Mouse (Mus musculus) embryonic facial prominence, embryonic 12.5 days (tissue): ENCODE data around the gene Ccdc155. TPM values are rescaled to one million over a fixed set of nuclear protein-coding genes. Genes with fewer than 3 reads are reported as not detected.

Experiments
- ATAC-seq: fragments of 200-750 bp; cut with Nextera tagmentation; 2 replicates; pipeline ENCODE4 v1.8.0; 2017; ENCODE audit not compliant: insufficient number of reproducible peaks, insufficient read depth, low FRiP score, low TSS enrichment
- H3K27ac ChIP-seq: fragments of 300-500 bp; sonication (generic); 2 replicates; pipeline ENCODE4 v1.5.1; 2016; ENCODE audit warnings: mild to moderate bottlenecking
- H3K27me3 ChIP-seq: fragments of 300-500 bp; sonication (generic); 2 replicates; pipeline ENCODE4 v1.6.1; 2016; ENCODE audit warnings: mild to moderate bottlenecking, moderate library complexity
- H3K36me3 ChIP-seq: fragments of 300-500 bp; sonication (generic); 2 replicates; pipeline ENCODE4 v1.6.1; 2016; ENCODE audit warnings: mild to moderate bottlenecking
- H3K4me1 ChIP-seq: fragments of 300-500 bp; sonication (generic); 2 replicates; pipeline ENCODE4 v1.6.1; 2016
- H3K4me2 ChIP-seq: fragments of 300-500 bp; sonication (generic); replicated peaks from 2 replicates; pipeline ENCODE4 v1.6.1; 2016; ENCODE audit warnings: mild to moderate bottlenecking, moderate library complexity
- H3K4me3 ChIP-seq: fragments of 300-500 bp; sonication (generic); 2 replicates; pipeline ENCODE4 v1.5.1; 2016; ENCODE audit warnings: mild to moderate bottlenecking
- H3K9ac ChIP-seq: fragments of 300-500 bp; sonication (generic); 2 replicates; pipeline ENCODE4 v1.6.1; 2016; ENCODE audit warnings: mild to moderate bottlenecking, moderate library complexity
- H3K9me3 ChIP-seq: fragments of 300-500 bp; sonication (generic); 2 replicates; pipeline ENCODE4 v1.6.1; 2016; ENCODE audit warnings: mild to moderate bottlenecking, moderate library complexity
- WGBS: fragments of 180-500 bp; shearing (Covaris S2); methylation state at CpG from one replicate; pipeline ENCODE4 v1.1.7; 2016; 5-methylcytosine and 5-hydroxymethylcytosine counted together
- polyA plus RNA-seq: library from polyadenylated mRNA; unstranded; fragments of >200 nt; fragmentation: Nextera tagmentation; extraction: Ambion mirVana; gene quantifications from 2 replicates; pipeline ENCODE4 v1.2.1, GENCODE M21; 2016

Ccdc155 gene
- polyA plus RNA-seq, 1 experiment from 2014 or later, result 1.7 TPM

- H3K9ac ChIP-seq, result no peak overlapping the region
- H3K4me1 ChIP-seq, result peaks cover 10% of the 10 kb centered on the region
- H3K4me3 ChIP-seq, result no peak overlapping the region
- no peaks in the 10 kb centered on the region for H3K36me3 ChIP-seq
- H3K9me3 ChIP-seq, result no peaks in the 10 kb centered on the region
- no peak overlapping the region for H3K4me2 ChIP-seq
- 72% methylated on average over 4 of the region's 4 CpGs for WGBS
- H3K27me3 ChIP-seq, result peaks cover 21% of the 10 kb centered on the region
- no peak for ATAC-seq
- no peak overlapping the region for H3K27ac ChIP-seq
Measured at GRCm38 (mm10) chr7:45196176-45196535, 8.5 kb downstream of the Ccdc155 start.

DNA sequence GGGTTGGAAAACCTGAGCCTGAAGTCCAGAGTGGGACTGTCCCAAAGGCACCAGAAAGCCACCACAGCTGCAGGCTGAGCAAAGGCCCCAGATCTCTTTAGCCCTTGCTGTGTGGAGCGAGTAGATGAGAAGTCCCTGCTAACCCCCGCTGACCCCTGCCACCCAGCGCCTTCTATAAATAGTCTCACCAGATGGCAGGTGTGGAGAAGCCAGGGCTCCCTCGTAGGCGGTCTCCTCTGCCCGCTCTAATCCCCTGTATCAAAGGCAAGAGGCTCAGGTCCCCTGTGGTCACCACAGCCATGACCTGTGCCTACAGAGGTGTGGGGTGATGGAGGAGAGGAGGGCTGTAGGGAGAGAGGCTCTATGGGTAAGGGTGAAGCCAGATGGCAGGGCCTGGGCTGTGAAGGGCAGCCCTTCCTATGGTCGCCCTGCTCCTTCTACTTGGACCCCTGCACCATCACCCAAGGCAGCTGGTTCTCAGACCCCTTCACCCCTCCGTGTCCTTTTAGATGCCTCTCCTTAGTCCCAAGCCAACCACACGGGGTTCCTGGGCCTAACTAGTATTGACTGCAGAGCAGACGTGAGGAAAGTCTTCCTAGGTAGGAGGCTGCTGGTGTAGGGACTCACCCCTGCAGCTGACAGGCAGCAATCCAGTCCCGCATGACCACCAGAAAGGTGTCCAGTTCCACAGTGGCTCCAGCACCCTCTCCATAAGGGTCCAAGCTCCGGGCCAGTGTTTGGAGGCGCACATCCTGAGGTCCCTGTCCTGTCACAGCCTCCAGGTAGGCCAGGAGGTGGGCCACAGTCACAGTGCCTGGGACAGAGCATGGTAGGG lies 9.1 kb downstream of the Ccdc155 start:
- no peaks in the 10 kb centered on the region for H3K9me3 ChIP-seq
- H3K9ac ChIP-seq, result no peak overlapping the region
- H3K27ac ChIP-seq, result no peak overlapping the region
- H3K27me3 ChIP-seq, result peaks cover 21% of the 10 kb centered on the region
- peaks cover 10% of the 10 kb centered on the region for H3K4me1 ChIP-seq
- 56% methylated on average over 13 of the region's 13 CpGs for WGBS
- no peak overlapping the region for H3K4me3 ChIP-seq
- H3K36me3 ChIP-seq, result no peaks in the 10 kb centered on the region
- no peak for ATAC-seq
- no peak overlapping the region for H3K4me2 ChIP-seq

DNA sequence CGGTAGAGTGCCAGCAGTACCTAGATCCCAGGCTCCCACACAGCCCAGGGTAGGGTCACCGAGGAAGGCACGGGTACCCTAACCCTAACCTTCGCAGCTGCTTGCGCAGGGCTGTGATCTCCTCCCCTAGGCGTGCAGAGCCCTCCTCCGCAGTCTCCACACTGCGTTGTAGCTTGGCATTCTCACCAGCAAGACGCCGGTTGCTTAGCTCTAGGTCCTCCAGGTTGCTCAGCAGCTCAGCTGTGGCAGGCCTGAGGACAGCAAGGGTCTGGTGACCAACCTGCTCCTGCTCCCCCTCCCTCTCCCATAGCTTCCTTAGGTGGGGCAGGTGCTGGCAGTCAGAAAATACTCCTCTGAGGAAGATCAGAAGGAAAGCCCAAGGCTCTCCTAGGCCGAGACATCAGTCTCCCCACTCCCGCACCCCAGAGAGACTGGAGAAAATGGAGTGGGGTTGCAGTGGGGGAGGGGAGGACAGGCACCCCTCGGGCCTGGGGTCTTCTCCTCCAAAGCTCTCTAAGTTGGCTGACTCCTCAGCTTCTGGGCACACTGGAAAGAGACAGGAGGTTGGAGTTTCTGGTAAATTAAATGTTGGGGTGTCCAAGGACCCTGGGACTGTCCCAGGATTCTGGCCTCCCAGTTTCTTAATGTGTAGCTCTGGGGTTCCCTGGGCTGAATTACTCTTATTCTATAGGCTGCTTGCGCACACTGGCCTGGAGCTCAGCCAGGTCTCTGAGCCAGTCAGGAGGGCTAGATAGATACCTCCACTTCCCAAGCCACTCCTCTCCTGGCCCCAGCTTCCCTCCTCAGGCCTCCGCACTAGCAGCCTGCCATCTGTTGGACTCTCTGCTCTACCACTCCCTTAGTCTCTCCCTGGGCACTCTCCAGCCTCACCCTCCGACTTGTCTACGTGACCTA lies 10.6 kb downstream of the Ccdc155 start:
- Histone ChIP-seq H3K4me3 (no peak overlapping the region), H3K4me1 (peaks cover 10% of the 10 kb centered on the region), H3K27ac (no peak overlapping the region), H3K36me3 (no peaks in the 10 kb centered on the region), H3K27me3 (peaks cover 29% of the 10 kb centered on the region), H3K4me2 (no peak overlapping the region), H3K9me3 (no peaks in the 10 kb centered on the region), H3K9ac (no peak overlapping the region)
- 73% methylated on average over 17 of the region's 17 CpGs for WGBS
- ATAC-seq, result no peak

DNA sequence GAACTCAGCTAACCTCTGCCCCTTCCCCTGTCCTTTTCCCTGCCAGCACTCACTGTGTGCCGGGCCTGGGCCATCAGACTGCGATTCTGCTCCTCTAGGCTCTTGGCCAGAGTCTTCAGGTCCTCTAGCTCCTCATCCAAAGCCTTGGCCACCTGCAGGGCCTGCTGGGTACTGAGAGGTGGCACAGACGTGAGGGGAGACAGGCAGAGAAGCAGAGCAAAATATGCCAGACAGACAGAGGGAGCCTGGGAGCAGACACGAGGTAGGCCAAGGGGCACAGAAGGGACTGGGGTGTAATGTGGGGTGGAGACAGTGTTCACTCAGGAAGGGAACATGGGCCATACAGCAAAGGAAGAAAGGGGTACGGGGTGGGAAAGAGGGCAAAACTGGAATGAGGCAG lies 11.3 kb downstream of the Ccdc155 start:
- peaks cover 10% of the 10 kb centered on the region for H3K4me1 ChIP-seq
- H3K4me3 ChIP-seq, result no peak overlapping the region
- no peaks in the 10 kb centered on the region for H3K36me3 ChIP-seq
- H3K27ac ChIP-seq, result no peak overlapping the region
- H3K27me3 ChIP-seq, result peaks cover 36% of the 10 kb centered on the region
- WGBS, result 60% methylated on average over 5 of the region's 5 CpGs
- no peak overlapping the region for H3K4me2 ChIP-seq
- no peak for ATAC-seq
- H3K9me3 ChIP-seq, result no peaks in the 10 kb centered on the region
- H3K9ac ChIP-seq, result no peak overlapping the region

DNA sequence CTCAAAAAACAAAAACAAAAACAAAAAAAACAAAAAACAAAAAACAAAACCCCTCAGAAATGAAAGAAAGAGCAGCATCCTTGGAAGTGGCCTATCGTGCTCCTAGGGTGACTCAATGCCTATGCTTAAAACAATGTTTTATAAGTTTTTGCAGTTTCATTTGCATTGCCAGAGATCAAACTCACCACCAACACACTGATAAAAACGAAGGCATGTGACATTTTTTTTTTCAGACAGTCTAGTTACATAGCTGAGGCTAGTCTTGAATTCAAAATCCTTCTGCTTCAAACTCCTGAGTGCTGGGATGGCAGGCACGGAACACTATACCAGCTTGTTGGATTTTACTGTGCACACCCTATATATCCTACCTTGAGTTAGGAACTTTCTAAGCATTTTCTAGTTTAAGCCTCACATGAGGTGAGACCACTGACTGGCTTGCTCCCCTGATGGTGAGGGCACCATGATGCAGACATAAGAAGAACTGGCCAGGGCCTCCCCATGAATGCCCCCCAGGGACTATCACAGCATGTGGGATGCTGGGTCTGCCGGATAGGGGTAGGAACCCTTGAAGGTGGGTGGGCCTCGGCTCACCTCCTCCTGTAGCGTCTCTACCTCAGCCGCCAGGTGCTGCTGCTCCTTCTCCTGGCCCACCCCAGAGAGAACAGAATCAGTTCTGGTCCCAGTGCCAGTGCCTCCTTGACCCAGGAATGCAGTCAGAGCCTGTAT lies 11.9 kb downstream of the Ccdc155 start:
- no peaks in the 10 kb centered on the region for H3K9me3 ChIP-seq
- H3K9ac ChIP-seq, result no peak overlapping the region
- H3K27me3 ChIP-seq, result peaks cover 42% of the 10 kb centered on the region
- no peak overlapping the region for H3K4me3 ChIP-seq
- WGBS, result 81% methylated on average over 7 of the region's 7 CpGs
- H3K4me1 ChIP-seq, result peaks cover 10% of the 10 kb centered on the region
- ATAC-seq, result no peak
- no peaks in the 10 kb centered on the region for H3K36me3 ChIP-seq
- no peak overlapping the region for H3K27ac ChIP-seq
- no peak overlapping the region for H3K4me2 ChIP-seq

DNA sequence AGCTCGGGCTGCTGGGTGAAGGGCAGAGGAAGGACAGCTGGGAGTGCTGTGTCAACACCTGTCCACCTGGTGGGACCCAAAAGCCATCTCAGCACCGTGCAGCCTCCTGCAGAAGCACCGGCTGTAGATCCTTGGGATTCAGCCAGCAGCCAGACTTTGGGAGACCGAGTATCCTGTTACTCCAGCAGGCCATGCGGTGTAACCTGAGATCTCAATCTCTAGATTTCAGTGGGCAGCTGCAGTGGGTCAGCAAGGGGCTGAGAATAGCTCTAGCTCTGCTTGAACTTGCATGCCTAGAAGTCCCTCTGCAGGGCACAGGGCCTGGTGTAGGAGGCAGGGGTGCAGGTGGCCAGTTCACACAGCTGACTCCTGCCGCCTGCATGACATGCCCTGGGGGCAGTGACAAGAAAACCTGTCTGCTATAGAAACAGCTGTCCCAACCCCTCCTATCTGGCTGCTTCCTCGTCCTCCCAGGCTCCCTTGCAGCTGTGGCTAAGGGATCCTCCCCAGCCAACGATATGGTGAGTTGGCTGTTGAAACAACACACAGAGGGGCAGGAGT lies 12.8 kb downstream of the Ccdc155 start:
- Histone ChIP-seq H3K4me1 (peaks cover 10% of the 10 kb centered on the region), H3K9ac (no peak overlapping the region), H3K9me3 (no peaks in the 10 kb centered on the region), H3K36me3 (no peaks in the 10 kb centered on the region), H3K27ac (peak overlapping the region; percentile 76), H3K4me3 (no peak overlapping the region), H3K27me3 (peaks cover 41% of the 10 kb centered on the region), H3K4me2 (no peak overlapping the region)
- WGBS, result 4% methylated on average over 8 of the region's 8 CpGs
- ATAC-seq, result peak; percentile 72; the same call in 1 of the 2 replicates

DNA sequence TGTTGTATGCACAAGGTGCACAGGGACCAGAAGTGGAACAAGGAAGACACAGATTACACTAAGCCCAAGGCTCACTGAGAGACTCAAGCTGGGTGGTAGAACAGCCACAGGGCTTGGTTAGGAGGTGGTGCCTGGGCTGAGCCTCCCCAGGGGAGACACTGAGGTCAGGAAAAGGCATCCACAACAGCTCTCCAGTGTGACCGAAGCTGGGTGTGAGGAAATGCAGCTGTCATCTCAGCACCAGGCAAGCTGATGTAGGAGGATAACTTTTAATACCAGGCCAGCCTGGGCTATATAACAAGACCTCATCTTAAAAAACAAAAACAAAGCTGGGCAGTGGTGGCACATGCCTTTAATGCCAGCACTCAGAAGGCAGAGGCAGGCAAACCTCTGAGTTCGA lies 13.5 kb downstream of the Ccdc155 start:
- Histone ChIP-seq H3K36me3 (no peaks in the 10 kb centered on the region), H3K27ac (no peak overlapping the region), H3K9ac (no peak overlapping the region), H3K4me1 (peaks cover 10% of the 10 kb centered on the region), H3K9me3 (no peaks in the 10 kb centered on the region), H3K4me3 (no peak overlapping the region), H3K4me2 (no peak overlapping the region), H3K27me3 (peaks cover 41% of the 10 kb centered on the region)
- WGBS, result 65% methylated on average over 2 of the region's 2 CpGs
- ATAC-seq, result no peak

DNA sequence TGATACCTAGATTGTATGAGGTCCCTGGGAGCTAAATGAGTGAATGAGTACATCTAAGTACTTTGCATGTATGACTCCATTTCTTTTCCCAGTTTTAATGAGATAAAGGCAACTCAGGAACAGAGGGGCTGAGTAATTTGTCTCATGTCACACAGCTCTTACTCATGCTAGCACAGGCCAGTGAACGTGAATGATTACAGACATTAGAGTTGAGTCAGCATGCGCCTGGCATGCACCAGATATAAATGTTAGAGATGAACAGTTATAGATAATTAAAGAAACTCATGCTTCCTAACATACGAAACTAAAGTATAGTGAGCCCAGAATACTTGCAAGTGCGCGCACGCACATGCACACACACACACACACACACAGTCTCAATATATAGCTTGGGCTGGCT lies 14.5 kb downstream of the Ccdc155 start:
- Histone ChIP-seq H3K9ac (no peak overlapping the region), H3K4me1 (peaks cover 10% of the 10 kb centered on the region), H3K9me3 (no peaks in the 10 kb centered on the region), H3K27me3 (peaks cover 47% of the 10 kb centered on the region), H3K4me3 (no peak overlapping the region), H3K4me2 (no peak overlapping the region), H3K36me3 (no peaks in the 10 kb centered on the region), H3K27ac (no peak overlapping the region)
- 88% methylated on average over 6 of the region's 6 CpGs for WGBS
- no peak for ATAC-seq

DNA sequence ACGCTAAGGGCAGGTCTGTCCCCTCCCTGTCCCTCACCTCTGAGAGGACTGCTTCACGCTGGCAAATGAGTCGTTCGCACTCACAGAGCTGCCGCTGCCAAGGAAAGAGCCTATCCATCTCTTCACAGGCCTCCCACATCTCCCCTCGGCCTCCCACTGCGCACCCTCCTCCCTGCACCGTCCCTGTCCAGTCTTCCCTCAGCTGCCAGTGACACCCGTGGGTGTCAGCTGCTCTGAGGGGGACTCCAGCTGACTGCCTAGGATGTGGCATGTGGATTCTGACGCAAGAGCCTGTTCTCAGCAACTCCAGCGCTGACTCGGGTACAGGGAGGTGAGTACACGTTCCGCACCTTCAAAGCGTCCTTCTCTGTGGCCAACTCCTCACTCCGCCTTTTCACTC lies 15.1 kb downstream of the Ccdc155 start:
- Histone ChIP-seq H3K9me3 (no peaks in the 10 kb centered on the region), H3K4me2 (no peak overlapping the region), H3K27me3 (peaks cover 48% of the 10 kb centered on the region), H3K27ac (no peak overlapping the region), H3K36me3 (no peaks in the 10 kb centered on the region), H3K4me3 (no peak overlapping the region), H3K4me1 (peaks cover 10% of the 10 kb centered on the region), H3K9ac (no peak overlapping the region)
- WGBS, result 58% methylated on average over 16 of the region's 16 CpGs
- no peak for ATAC-seq

DNA sequence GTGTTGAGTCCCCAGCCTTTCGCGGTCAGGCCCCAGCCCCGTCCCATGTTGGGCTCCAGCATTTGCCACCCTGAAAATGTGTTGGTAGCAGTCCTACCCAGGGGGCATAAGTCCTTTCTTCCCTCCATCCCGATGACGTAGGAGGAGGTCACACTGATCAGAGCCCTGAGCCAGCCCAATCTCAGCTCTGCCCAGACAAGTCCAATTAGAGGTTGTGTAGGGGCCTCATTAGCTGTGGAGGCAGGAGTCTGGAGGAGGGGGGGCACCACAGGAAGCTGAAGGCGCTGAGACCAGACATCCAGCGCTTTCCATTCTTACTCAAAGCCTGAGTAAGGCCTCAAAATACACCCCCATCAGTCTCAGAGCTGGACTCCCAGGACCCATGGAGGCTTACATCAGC lies 18.8 kb downstream of the Ccdc155 start:
- H3K4me2 ChIP-seq, result no peak overlapping the region
- no peak overlapping the region for H3K27ac ChIP-seq
- ATAC-seq, result no peak
- H3K36me3 ChIP-seq, result no peaks in the 10 kb centered on the region
- peaks cover 78% of the 10 kb centered on the region for H3K27me3 ChIP-seq
- WGBS, result 53% methylated on average over 7 of the region's 7 CpGs
- no peak overlapping the region; the same call in 1 of the 2 replicates for H3K9ac ChIP-seq
- no peak overlapping the region for H3K4me3 ChIP-seq
- H3K9me3 ChIP-seq, result no peaks in the 10 kb centered on the region
- no peaks in the 10 kb centered on the region for H3K4me1 ChIP-seq

DNA sequence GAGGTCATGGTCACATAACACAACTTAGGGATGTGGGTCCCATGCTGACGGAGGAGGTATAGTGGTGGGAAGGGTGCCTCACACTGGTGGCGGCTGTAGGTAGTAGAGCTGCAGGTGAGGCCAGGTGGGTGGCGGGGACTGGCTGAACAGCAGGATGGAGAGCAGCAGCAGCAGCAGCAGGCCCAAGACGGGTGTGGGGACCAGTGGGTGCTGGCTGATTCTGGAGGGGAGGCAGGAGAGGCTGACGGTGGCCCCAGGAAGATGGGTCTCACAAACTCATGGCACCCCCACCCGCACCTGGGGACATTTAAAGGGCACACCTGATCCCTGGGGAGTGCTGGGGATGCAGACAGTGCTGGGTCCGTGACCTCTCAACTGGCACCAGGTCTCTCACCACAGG lies 21.0 kb downstream of the Ccdc155 start:
- Histone ChIP-seq H3K27me3 (peaks cover 89% of the 10 kb centered on the region), H3K9me3 (no peaks in the 10 kb centered on the region), H3K9ac (no peak overlapping the region), H3K36me3 (no peaks in the 10 kb centered on the region), H3K4me2 (no peak overlapping the region), H3K27ac (no peak overlapping the region), H3K4me3 (no peak overlapping the region), H3K4me1 (no peaks in the 10 kb centered on the region)
- ATAC-seq, result no peak
- WGBS, result 61% methylated on average over 7 of the region's 7 CpGs
